19 mouse cellular contexts compared by ENCODE assay signal in genomic region chr1:130710283-130711080, GRCm38 (mm10). TPM values are rescaled to one million over a fixed set of nuclear protein-coding genes. Genes with fewer than 3 reads are reported as not detected.
"Had no signal": no experiment of that assay in that cellular context is flagged by ENCODE, and none has a peak within 500 bp of the region (broad histone marks: within the 10 kb centered on the region; RNA-seq: fewer than 3 reads in every experiment).

No protein-coding gene starts in this region.

- H3K4me3 ChIP-seq: kidney, embryonic 15.5 days; limb, embryonic 10.5 days; midbrain, embryonic 10.5 days; myocyte; neural tube, embryonic 15.5 days had no signal

- H3K27me3 ChIP-seq: kidney, embryonic 15.5 days; neural tube, embryonic 15.5 days had no signal

- H3K4me2 ChIP-seq: kidney, embryonic 15.5 days; neural tube, embryonic 15.5 days had no signal

- H3K9me3 ChIP-seq: kidney, embryonic 15.5 days; limb, embryonic 10.5 days; midbrain, embryonic 10.5 days; neural tube, embryonic 15.5 days had no signal

- H3K27ac ChIP-seq: kidney, embryonic 15.5 days; limb, embryonic 10.5 days; liver, embryonic 14.5 days; midbrain, embryonic 10.5 days; neural tube, embryonic 15.5 days; stomach, postnatal 0 days had no signal

- DNase-seq: kidney, postnatal 14 days; lung, adult 2 months; lung, postnatal 36 days; midbrain, embryonic 14.5 days; right cerebral cortex, adult 18-20 months had no signal

- H3K9ac ChIP-seq: kidney, embryonic 15.5 days; liver, embryonic 14.5 days; neural tube, embryonic 15.5 days had no signal

- H3K36me3 ChIP-seq: limb, embryonic 10.5 days had no signal

RNA-seq across cellular contexts. Expression of gene Gm29427, which starts 5.1 kb away (rescaled TPM):
- total RNA-seq: left cerebral cortex, adult 18-20 months; left cerebral cortex, postnatal 10 days; megakaryocyte, adult 5-6 weeks had no signal
- polyA plus RNA-seq: kidney, embryonic 15.5 days; large intestine, adult 2 months; limb, embryonic 10.5 days; limb, embryonic 14.5 days; liver, embryonic 14.5 days; lung, adult 2 months; lung, postnatal 0 days; midbrain, embryonic 10.5 days; midbrain, embryonic 14.5 days; myocyte; neural tube, embryonic 11.5 days; neural tube, embryonic 15.5 days; stomach, postnatal 0 days had no signal

RNA-seq across cellular contexts. Expression of gene C4bp, which starts 49.0 kb away (rescaled TPM):
- total RNA-seq: left cerebral cortex, adult 18-20 months; left cerebral cortex, postnatal 10 days; megakaryocyte, adult 5-6 weeks had no signal
- polyA plus RNA-seq: limb, embryonic 10.5 days; limb, embryonic 14.5 days; midbrain, embryonic 10.5 days; midbrain, embryonic 14.5 days; myocyte; neural tube, embryonic 11.5 days; neural tube, embryonic 15.5 days had no signal
